Mouse (Mus musculus): ENCODE measurements at regions not wholly inside any gene's neighbourhood (a gene's known extent, or its start where the extent isn't known, plus 50 kb on each side); places are given as distances from the start of the nearest gene placed in this dataset.

- H3K9ac ChIP-seq, result no peak overlapping the region
- no peaks in the 10 kb centered on the region for H3K9me3 ChIP-seq
- H3K4me2 ChIP-seq, result no peak overlapping the region
- no peaks in the 10 kb centered on the region for H3K4me1 ChIP-seq
- H3K27ac ChIP-seq, result no peak overlapping the region
- H3K4me3 ChIP-seq, result no peak overlapping the region
- WGBS, result 76% methylated on average over 8 of the region's 8 CpGs
- H3K27me3 ChIP-seq, result no peaks in the 10 kb centered on the region
- no peak for ATAC-seq (ENCODE audit: borderline replicate concordance, extremely low read depth, low FRiP score, low TSS enrichment)
- H3K36me3 ChIP-seq, result no peaks in the 10 kb centered on the region
Observed at GRCm38 (mm10) chr1:183806864-183807730, 206.0 kb upstream of the Dusp10 start.

- Histone ChIP-seq H3K9ac (no peak overlapping the region), H3K9me3 (no peaks in the 10 kb centered on the region), H3K27ac (no peak overlapping the region), H3K4me2 (no peak overlapping the region), H3K4me1 (no peaks in the 10 kb centered on the region), H3K36me3 (no peaks in the 10 kb centered on the region), H3K27me3 (no peaks in the 10 kb centered on the region), H3K4me3 (no peak overlapping the region)
- no peak for ATAC-seq (ENCODE audit: borderline replicate concordance, extremely low read depth, low FRiP score, low TSS enrichment)
- 53% methylated on average over 2 of the region's 2 CpGs for WGBS
Observed at GRCm38 (mm10) chr1:183808168-183808567, 204.9 kb upstream of the Dusp10 start.

GRCm38 (mm10) chr1:183820555-183820954 is 192.5 kb upstream of the Dusp10 start:
- H3K36me3 ChIP-seq, result no peaks in the 10 kb centered on the region
- ATAC-seq (ENCODE audit: borderline replicate concordance, extremely low read depth, low FRiP score, low TSS enrichment), result no peak
- H3K4me2 ChIP-seq, result no peak overlapping the region
- H3K27ac ChIP-seq, result no peak overlapping the region
- H3K4me1 ChIP-seq, result no peaks in the 10 kb centered on the region
- no peak overlapping the region for H3K9ac ChIP-seq
- 37% methylated on average over 5 of the region's 5 CpGs for WGBS
- H3K4me3 ChIP-seq, result no peak overlapping the region
- no peaks in the 10 kb centered on the region for H3K27me3 ChIP-seq
- no peaks in the 10 kb centered on the region for H3K9me3 ChIP-seq

GRCm38 (mm10) chr1:183826300-183826699 is 186.8 kb upstream of the Dusp10 start:
- ATAC-seq (ENCODE audit: borderline replicate concordance, extremely low read depth, low FRiP score, low TSS enrichment), result no peak
- H3K9ac ChIP-seq, result no peak overlapping the region
- no peaks in the 10 kb centered on the region for H3K36me3 ChIP-seq
- no peaks in the 10 kb centered on the region for H3K4me1 ChIP-seq
- no peak overlapping the region for H3K4me3 ChIP-seq
- no peak overlapping the region for H3K27ac ChIP-seq
- 26% methylated on average over 4 of the region's 4 CpGs for WGBS
- H3K9me3 ChIP-seq, result no peaks in the 10 kb centered on the region
- no peak overlapping the region for H3K4me2 ChIP-seq
- H3K27me3 ChIP-seq, result no peaks in the 10 kb centered on the region

- no peak overlapping the region for H3K27ac ChIP-seq
- H3K4me1 ChIP-seq, result no peaks in the 10 kb centered on the region
- 71% methylated on average over 4 of the region's 4 CpGs for WGBS
- H3K4me2 ChIP-seq, result no peak overlapping the region
- H3K4me3 ChIP-seq, result no peak overlapping the region
- H3K9ac ChIP-seq, result no peak overlapping the region
- ATAC-seq (ENCODE audit: borderline replicate concordance, extremely low read depth, low FRiP score, low TSS enrichment), result no peak
- H3K9me3 ChIP-seq, result no peaks in the 10 kb centered on the region
- H3K36me3 ChIP-seq, result no peaks in the 10 kb centered on the region
- H3K27me3 ChIP-seq, result no peaks in the 10 kb centered on the region
Observed at GRCm38 (mm10) chr1:183845135-183845534, 168.0 kb upstream of the Dusp10 start.

- no peaks in the 10 kb centered on the region for H3K9me3 ChIP-seq
- H3K4me1 ChIP-seq, result no peaks in the 10 kb centered on the region
- H3K9ac ChIP-seq, result no peak overlapping the region
- H3K4me3 ChIP-seq, result no peak overlapping the region
- H3K4me2 ChIP-seq, result no peak overlapping the region
- H3K36me3 ChIP-seq, result no peaks in the 10 kb centered on the region
- H3K27ac ChIP-seq, result no peak overlapping the region
- no peak for ATAC-seq (ENCODE audit: borderline replicate concordance, extremely low read depth, low FRiP score, low TSS enrichment)
- 74% methylated on average over 3 of the region's 3 CpGs for WGBS
- no peaks in the 10 kb centered on the region for H3K27me3 ChIP-seq
Observed at GRCm38 (mm10) chr1:183853956-183854613, 159.0 kb upstream of the Dusp10 start.

- no peaks in the 10 kb centered on the region for H3K4me1 ChIP-seq
- no peak for ATAC-seq (ENCODE audit: borderline replicate concordance, extremely low read depth, low FRiP score, low TSS enrichment)
- H3K9me3 ChIP-seq, result no peaks in the 10 kb centered on the region
- no peak overlapping the region for H3K9ac ChIP-seq
- 78% methylated on average over 4 of the region's 4 CpGs for WGBS
- no peak overlapping the region for H3K4me3 ChIP-seq
- no peaks in the 10 kb centered on the region for H3K36me3 ChIP-seq
- no peak overlapping the region for H3K27ac ChIP-seq
- no peak overlapping the region for H3K4me2 ChIP-seq
- H3K27me3 ChIP-seq, result no peaks in the 10 kb centered on the region
Observed at GRCm38 (mm10) chr1:183865111-183865510, 148.0 kb upstream of the Dusp10 start.

- WGBS, result 69% methylated on average over 3 of the region's 3 CpGs
Observed at GRCm38 (mm10) chr1:183865586-183865985, 147.5 kb upstream of the Dusp10 start.

GRCm38 (mm10) chr1:183868965-183869364 is 144.1 kb upstream of the Dusp10 start:
- H3K4me2 ChIP-seq, result no peak overlapping the region
- no peaks in the 10 kb centered on the region for H3K9me3 ChIP-seq
- 92% methylated on average over 5 of the region's 5 CpGs for WGBS
- ATAC-seq (ENCODE audit: borderline replicate concordance, extremely low read depth, low FRiP score, low TSS enrichment), result no peak
- no peak overlapping the region for H3K9ac ChIP-seq
- no peaks in the 10 kb centered on the region for H3K36me3 ChIP-seq
- no peaks in the 10 kb centered on the region for H3K27me3 ChIP-seq
- H3K27ac ChIP-seq, result no peak overlapping the region
- H3K4me1 ChIP-seq, result no peaks in the 10 kb centered on the region
- H3K4me3 ChIP-seq, result no peak overlapping the region

More at GRCm38 (mm10) chr1:183865586-183865985, 147.5 kb upstream of the Dusp10 start:
- no peak overlapping the region for H3K4me3 ChIP-seq
- H3K9me3 ChIP-seq, result no peaks in the 10 kb centered on the region
- H3K27me3 ChIP-seq, result no peaks in the 10 kb centered on the region
- no peak overlapping the region for H3K9ac ChIP-seq
- no peak overlapping the region for H3K27ac ChIP-seq
- H3K36me3 ChIP-seq, result no peaks in the 10 kb centered on the region
- H3K4me2 ChIP-seq, result no peak overlapping the region
- H3K4me1 ChIP-seq, result no peaks in the 10 kb centered on the region
- no peak for ATAC-seq (ENCODE audit: borderline replicate concordance, extremely low read depth, low FRiP score, low TSS enrichment)

- Histone ChIP-seq H3K9me3 (no peaks in the 10 kb centered on the region), H3K36me3 (no peaks in the 10 kb centered on the region), H3K4me1 (no peaks in the 10 kb centered on the region), H3K27me3 (no peaks in the 10 kb centered on the region), H3K27ac (no peak overlapping the region), H3K9ac (no peak overlapping the region), H3K4me3 (no peak overlapping the region), H3K4me2 (no peak overlapping the region)
- 80% methylated on average over 3 of the region's 3 CpGs for WGBS
- ATAC-seq (ENCODE audit: borderline replicate concordance, extremely low read depth, low FRiP score, low TSS enrichment), result no peak
Observed at GRCm38 (mm10) chr1:183895936-183896335, 117.2 kb upstream of the Dusp10 start.

- Histone ChIP-seq H3K4me3 (no peak overlapping the region), H3K4me2 (no peak overlapping the region), H3K4me1 (no peaks in the 10 kb centered on the region), H3K9ac (no peak overlapping the region), H3K36me3 (no peaks in the 10 kb centered on the region), H3K27ac (no peak overlapping the region), H3K27me3 (no peaks in the 10 kb centered on the region), H3K9me3 (no peaks in the 10 kb centered on the region)
- no peak for ATAC-seq (ENCODE audit: borderline replicate concordance, extremely low read depth, low FRiP score, low TSS enrichment)
- 84% methylated on average over 3 of the region's 3 CpGs for WGBS
Observed at GRCm38 (mm10) chr1:183898091-183898490, 115.0 kb upstream of the Dusp10 start.

- Histone ChIP-seq H3K36me3 (no peaks in the 10 kb centered on the region), H3K9ac (no peak overlapping the region), H3K4me3 (no peak overlapping the region), H3K4me1 (no peaks in the 10 kb centered on the region), H3K27me3 (no peaks in the 10 kb centered on the region), H3K9me3 (no peaks in the 10 kb centered on the region), H3K27ac (no peak overlapping the region), H3K4me2 (no peak overlapping the region)
- ATAC-seq (ENCODE audit: borderline replicate concordance, extremely low read depth, low FRiP score, low TSS enrichment), result no peak
- 90% methylated on average over 7 of the region's 7 CpGs for WGBS
Observed at GRCm38 (mm10) chr1:183904564-183904963, 108.5 kb upstream of the Dusp10 start.
